Mouse (Mus musculus) C2C12 (cell line): Measurements from ENCODE around the gene H2-DMa. TPM values are rescaled to one million over a fixed set of nuclear protein-coding genes. Genes with fewer than 3 reads are reported as not detected.

Source experiments
- H3K27me3 ChIP-seq: one replicate; pipeline ENCODE4 v1.6.1; 2011; ENCODE audit not compliant: control insufficient read depth, insufficient read depth, insufficient read length
- H3K36me3 ChIP-seq: one replicate; pipeline ENCODE4 v1.6.1; 2011; ENCODE audit not compliant: control insufficient read depth, insufficient read depth
- H3K4me3 ChIP-seq: one replicate; pipeline ENCODE4 v1.5.1; 2011; ENCODE audit warnings: mild to moderate bottlenecking, control low read depth; ENCODE audit not compliant: poor library complexity, insufficient read depth, severe bottlenecking
- H3K79me2 ChIP-seq: one replicate; pipeline ENCODE4 v1.6.1; 2011; ENCODE audit not compliant: control insufficient read depth, insufficient read depth
- H3K79me3 ChIP-seq: one replicate; pipeline ENCODE4 v1.6.1; 2011; ENCODE audit warnings: low read depth, control low read depth
- H3ac ChIP-seq: one replicate; pipeline ENCODE3; 2011; ENCODE audit warnings: low read depth; ENCODE audit not compliant: control insufficient read depth, insufficient read length
- CEBPB ChIP-seq: IDR thresholded peaks from one replicate; pipeline ENCODE4 v1.6.1; 2011; ENCODE audit warnings: low read depth, mild to moderate bottlenecking, control low read depth, moderate library complexity
- CTCF ChIP-seq: IDR thresholded peaks from one replicate; pipeline ENCODE4 v1.5.1; 2011; ENCODE audit not compliant: control insufficient read depth, insufficient read depth, insufficient read length
- FOSL1 ChIP-seq: IDR thresholded peaks from one replicate; pipeline ENCODE4 v1.8.0; 2011; ENCODE audit warnings: mild to moderate bottlenecking, low read length; ENCODE audit not compliant: poor library complexity, insufficient read depth, severe bottlenecking
- MAX ChIP-seq: IDR thresholded peaks from one replicate; pipeline ENCODE4 v1.6.1; 2011; ENCODE audit warnings: mild to moderate bottlenecking, control low read depth
- MYOD1 ChIP-seq: IDR thresholded peaks from one replicate; pipeline ENCODE4 v1.6.1; 2011; ENCODE audit warnings: low read depth; ENCODE audit not compliant: control insufficient read depth, insufficient read length
- MYOG ChIP-seq: IDR thresholded peaks from one replicate; pipeline ENCODE4 v1.6.1; 2011; ENCODE audit not compliant: control insufficient read depth, insufficient read length; ENCODE audit errors: extremely low read depth
- USF1 ChIP-seq: IDR thresholded peaks from one replicate; pipeline ENCODE4 v1.6.1; 2011; ENCODE audit warnings: low read depth, mild to moderate bottlenecking, control low read depth, moderate library complexity
- long read RNA-seq, 2 experiments: library from polyadenylated mRNA; unstranded; transcript quantifications; one replicate each; pipeline ENCODE4 v2.0.0; 2019 to 2020
- polyA plus RNA-seq: library from polyadenylated mRNA; unstranded; fragments of >200 nt; fragmentation: generic; extraction: Trizol; gene quantifications from one replicate; pipeline ENCODE4 v1.2.1, GENCODE M21; 2012; ENCODE audit warnings: missing spikeins

H2-DMa gene
- 5.2 TPM for polyA plus RNA-seq
- long read RNA-seq, experiment 1, transcript H2-DMa-205 (5 exons, 1,108 nt), result major isoform, 5 of 15 reads
- long read RNA-seq, experiment 1, partial matches to known transcripts, result 0 of 15 reads
- long read RNA-seq, experiment 1, other reads (novel, unspliced or antisense), result 6 of 15 reads
- long read RNA-seq, experiment 2, partial matches to known transcripts, result 0 of 8 reads
- long read RNA-seq, experiment 2, other reads (novel, unspliced or antisense), result 7 of 8 reads

DNA sequence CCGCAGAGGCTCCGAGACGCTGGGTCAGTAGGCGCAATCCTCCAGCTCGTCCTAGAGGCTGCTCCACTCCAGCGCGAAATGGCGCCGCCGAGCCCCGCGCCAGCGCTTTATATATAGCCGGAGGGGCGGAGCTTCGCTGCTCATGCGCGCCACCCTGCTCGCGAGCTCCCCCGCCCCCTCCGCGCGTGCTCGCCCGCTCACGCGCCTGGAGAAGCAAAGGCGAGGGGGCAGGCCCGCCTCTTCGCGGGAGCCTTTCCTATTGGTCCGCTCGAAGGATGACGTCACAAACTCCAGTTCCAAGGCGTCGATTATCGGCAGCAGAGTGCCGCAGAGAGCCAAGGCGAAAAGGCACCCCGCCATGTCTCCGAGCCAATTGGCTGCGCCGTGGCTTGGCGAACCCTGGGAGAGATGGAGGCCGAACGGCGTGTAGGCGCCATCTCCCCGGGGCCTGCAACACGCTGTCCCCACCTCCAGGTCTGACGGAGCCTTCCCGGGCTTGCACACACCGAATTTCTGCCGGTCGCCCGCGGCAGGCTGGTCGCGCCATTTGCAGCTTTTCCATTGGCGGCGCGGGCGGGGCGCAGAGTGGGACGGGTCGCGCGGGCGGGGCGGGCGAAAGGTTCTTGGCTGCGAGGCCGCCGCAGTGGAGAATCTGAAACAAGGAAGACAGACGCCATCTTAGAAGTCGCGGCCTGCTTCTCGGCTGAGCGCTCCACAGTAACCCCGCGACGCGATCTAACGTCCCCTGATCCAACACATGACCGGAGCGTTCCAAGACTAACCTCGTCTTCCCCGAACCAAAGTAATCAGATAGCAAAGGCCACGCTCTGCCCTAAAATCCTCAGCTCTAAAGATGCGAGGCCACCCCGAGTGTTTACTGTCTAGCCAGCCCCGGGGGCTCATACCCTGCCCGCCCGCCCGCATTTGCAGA lies at the start of gene H2-DMa:
H2-DMa (plus strand) TSS at position 293 of the 931 bp plus-strand sequence.
- Histone ChIP-seq H3K36me3 (peaks cover 46% of the 10 kb centered on the region), H3K4me3 (peak within 1 kb of the TSS; percentile 86), H3K27me3 (no peaks in the 10 kb centered on the region), H3K79me2 (peaks cover 95% of the 10 kb centered on the region), H3K79me3 (peaks cover 69% of the 10 kb centered on the region), H3ac (peak within 1 kb of the TSS; percentile 96)
- TF ChIP-seq CTCF (no peak), MYOD1 (no peak), MYOG (no peak), USF1 (no peak), CEBPB (no peak), FOSL1 (no peak), MAX (peak; percentile 60)

DNA sequence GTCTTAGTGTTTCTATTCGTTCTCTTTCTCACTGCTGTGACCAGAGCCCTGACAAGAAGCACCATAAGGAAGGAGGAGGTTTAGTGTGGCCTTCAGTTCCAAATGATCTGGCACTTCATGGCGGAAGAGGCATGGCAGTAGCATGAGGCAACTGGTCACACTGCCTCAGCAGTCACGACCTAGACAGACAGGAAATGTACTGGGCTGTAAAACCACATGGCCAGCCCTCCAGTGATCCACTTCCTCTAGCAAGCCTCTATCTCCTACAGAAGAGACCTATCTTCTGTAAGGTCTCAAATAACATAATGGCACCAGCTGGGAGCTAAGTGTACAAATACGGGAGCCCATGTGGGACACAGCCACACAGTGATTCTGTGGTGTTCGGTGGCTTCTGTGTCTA lies 47.2 kb upstream of the H2-DMa start:
- H3K36me3 ChIP-seq, result no peaks in the 10 kb centered on the region
- no peak overlapping the region for H3K4me3 ChIP-seq
- H3K27me3 ChIP-seq, result peaks cover 1% of the 10 kb centered on the region
- no peak for TF ChIP-seq MYOD1
- TF ChIP-seq FOSL1, result no peak
- no peak for TF ChIP-seq CEBPB
- TF ChIP-seq USF1, result no peak
- no peak for TF ChIP-seq CTCF
- TF ChIP-seq MAX, result no peak
- no peak for TF ChIP-seq MYOG
- H3ac ChIP-seq, result no peak overlapping the region
- H3K79me3 ChIP-seq, result no peaks in the 10 kb centered on the region
- H3K79me2 ChIP-seq, result no peaks in the 10 kb centered on the region

DNA sequence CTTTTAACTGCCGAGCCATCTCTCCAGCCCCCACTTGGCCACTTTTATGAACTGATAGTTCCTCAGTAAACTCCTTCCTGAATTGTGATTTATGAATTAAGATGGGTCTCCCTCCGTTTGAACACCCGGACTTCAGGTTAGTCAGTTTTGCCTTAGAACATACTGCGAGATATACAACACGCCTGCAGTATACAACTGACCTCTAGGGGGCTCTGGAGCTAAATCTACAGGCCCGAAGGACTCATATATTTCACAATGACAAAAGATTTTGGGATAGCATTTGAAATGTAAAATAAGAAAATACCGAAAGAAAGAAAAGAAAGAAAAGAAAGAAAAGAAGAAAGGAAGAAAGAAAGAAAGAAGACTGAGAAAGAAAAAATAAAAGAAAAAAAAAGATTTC lies 44.1 kb upstream of the H2-DMa start:
- Histone ChIP-seq H3K36me3 (no peaks in the 10 kb centered on the region), H3K4me3 (no peak overlapping the region), H3K79me2 (no peaks in the 10 kb centered on the region), H3ac (no peak overlapping the region), H3K27me3 (no peaks in the 10 kb centered on the region), H3K79me3 (no peaks in the 10 kb centered on the region)
- TF ChIP-seq MYOG, result no peak
- no peak for TF ChIP-seq USF1
- no peak for TF ChIP-seq MYOD1
- TF ChIP-seq MAX, result no peak
- TF ChIP-seq CEBPB, result no peak
- TF ChIP-seq FOSL1, result no peak
- no peak for TF ChIP-seq CTCF

DNA sequence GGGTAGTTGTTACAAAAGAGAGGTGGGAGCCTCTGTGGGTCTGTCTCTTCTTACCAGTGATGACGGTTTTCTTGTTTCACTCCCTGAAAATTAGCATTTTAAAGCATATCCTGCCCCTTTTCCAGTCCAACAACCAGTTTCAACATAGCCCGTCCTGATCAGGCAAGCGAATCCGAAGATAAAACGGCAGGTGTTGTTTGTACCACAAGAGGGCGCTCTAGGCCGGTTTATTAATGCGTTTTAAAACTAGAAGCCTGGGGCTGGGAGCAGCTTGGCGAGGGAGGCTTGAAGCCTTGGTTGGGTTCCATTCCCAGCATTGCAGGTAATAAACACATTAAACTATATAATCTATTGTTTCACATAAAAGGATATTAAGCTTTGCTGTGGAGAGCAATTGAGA lies 41.8 kb upstream of the H2-DMa start:
- TF ChIP-seq CTCF (no peak), USF1 (no peak)
- Histone ChIP-seq H3K36me3 (no peaks in the 10 kb centered on the region), H3K4me3 (no peak overlapping the region), H3K27me3 (no peaks in the 10 kb centered on the region), H3K79me3 (no peaks in the 10 kb centered on the region), H3ac (no peak overlapping the region), H3K79me2 (no peaks in the 10 kb centered on the region)

DNA sequence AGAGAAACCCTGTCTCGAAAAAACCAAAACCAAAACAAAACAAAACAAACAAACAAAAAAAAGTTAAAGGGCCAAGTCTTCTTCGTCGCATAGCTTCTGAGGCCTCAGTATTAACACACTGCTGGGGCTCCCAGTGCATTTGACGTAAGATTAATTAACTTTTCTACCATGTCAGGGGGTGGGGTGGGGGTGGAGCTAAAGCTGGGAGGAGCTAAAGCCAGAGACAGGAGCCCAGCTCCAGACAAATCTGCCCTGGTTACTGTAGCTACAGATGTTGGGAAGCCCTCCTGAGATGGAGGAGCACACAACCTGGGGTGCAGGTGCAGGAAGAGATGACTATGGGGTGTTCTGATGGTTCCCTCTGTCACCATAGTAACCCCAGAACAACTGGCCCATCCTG lies 41.2 kb upstream of the H2-DMa start:
- H3ac ChIP-seq, result no peak overlapping the region
- H3K79me2 ChIP-seq, result no peaks in the 10 kb centered on the region
- no peaks in the 10 kb centered on the region for H3K36me3 ChIP-seq
- H3K27me3 ChIP-seq, result no peaks in the 10 kb centered on the region
- H3K4me3 ChIP-seq, result no peak overlapping the region
- H3K79me3 ChIP-seq, result no peaks in the 10 kb centered on the region
- TF ChIP-seq FOSL1 (no peak), MYOD1 (no peak), CTCF (no peak), USF1 (no peak), MYOG (no peak), CEBPB (no peak), MAX (no peak)

DNA sequence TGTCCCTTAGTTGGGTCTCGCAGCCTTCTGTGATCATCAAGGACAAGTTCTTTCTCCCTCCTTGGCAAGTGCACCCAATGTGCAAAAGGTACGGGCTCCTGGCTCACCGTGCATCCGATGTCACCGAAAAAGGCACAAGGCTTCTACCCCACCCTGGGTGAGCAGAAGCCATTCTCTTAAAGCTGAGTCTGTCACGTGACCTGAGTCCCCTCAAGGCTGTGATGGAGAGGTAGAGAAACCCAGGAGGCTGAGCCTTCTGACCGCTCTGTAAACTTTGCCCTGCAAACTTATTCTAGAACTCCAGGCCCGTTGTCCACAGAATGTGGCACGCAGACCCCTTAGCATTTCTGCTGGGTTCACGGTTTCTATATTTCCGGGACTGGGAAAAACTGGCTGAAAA lies 40.3 kb upstream of the H2-DMa start:
- Histone ChIP-seq H3ac (no peak overlapping the region), H3K4me3 (no peak overlapping the region), H3K79me3 (no peaks in the 10 kb centered on the region), H3K36me3 (no peaks in the 10 kb centered on the region), H3K79me2 (no peaks in the 10 kb centered on the region), H3K27me3 (peaks cover 2% of the 10 kb centered on the region)
- TF ChIP-seq MYOG (no peak), USF1 (peak; percentile 55)
